Mouse (Mus musculus) layer of hippocampus, postnatal 14 days (tissue): ENCODE data around the gene Thap4. TPM values are rescaled to one million over a fixed set of nuclear protein-coding genes. Genes with fewer than 3 reads are reported as not detected.

Experiments used
- DNase-seq, 2 experiments: peaks; one replicate each; pipeline ENCODE4 v3.0.0; 2021 to 2022; ENCODE audit warnings: low spot score in 2 of 2, mixed read lengths in 1 of 2
- total RNA-seq, 2 experiments: library from RNA; stranded (reverse); gene quantifications; 2 replicates each; pipeline ENCODE4 v1.2.3; 2021

Gene Thap4
- total RNA-seq, 2 experiments from 2014 or later = 30.9 to 31.7 TPM

- no peak for DNase-seq
These were observed 6.1 kb downstream of the Thap4 start for GRCm38 (mm10) chr1:93748539-93748938.

DNA sequence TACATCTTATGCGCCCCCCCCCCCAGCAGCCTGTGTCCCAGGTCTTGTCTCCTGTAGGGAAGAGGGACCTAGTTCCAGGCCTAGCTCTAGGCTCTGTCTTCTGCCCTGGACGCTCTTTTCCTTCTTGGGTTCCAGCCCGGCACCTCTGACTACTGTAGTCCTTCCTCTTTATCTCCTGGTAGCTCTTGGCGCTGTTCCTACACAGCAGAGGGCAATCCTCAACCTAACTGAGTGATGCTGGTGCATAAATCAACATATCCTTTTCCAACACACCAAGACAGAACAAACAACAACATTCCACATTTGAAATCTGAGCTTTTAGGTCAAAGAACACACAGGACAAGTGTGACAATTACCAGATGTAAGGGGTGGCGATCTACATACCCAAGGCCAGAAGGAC is 8.5 kb downstream of the Thap4 start:
- DNase-seq = no peak

DNA sequence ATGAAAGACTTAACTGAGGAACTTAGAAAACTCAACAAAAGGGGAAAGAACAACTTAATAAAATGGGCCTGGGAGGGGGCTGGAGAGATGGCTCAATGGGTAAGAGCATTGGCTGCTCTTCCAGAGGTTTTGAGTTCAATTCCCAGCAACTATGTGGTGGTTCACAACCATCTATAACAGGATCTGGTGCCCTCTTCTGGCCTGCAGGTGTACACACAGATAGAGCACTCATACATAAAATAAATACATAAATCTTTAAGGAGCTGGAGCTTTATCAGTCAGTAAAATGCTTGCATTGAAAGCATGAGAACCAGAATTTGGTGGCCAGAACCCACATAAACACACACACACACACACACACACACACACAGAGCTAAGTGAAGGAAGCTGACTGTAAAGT is 11.8 kb downstream of the Thap4 start:
- no peak for DNase-seq

DNA sequence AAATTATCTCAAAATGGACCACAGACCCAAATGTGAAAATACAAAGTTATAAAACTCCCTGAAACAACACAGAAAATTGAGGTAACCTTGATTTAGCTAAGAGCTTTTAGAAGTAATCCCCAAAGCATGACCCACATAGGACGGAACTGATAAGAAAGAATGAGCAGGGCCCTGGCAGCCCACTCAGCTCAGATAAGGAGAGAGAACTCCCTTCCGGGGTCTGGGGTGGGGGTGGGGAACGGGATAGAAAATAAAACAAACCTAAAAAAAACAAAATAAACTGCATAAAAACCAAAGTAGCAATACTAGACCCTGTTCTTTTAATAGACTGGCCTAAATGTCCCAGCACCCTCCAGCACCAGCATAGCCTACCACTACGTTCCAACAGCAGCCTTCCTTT is 12.7 kb downstream of the Thap4 start:
- no peak for DNase-seq

DNA sequence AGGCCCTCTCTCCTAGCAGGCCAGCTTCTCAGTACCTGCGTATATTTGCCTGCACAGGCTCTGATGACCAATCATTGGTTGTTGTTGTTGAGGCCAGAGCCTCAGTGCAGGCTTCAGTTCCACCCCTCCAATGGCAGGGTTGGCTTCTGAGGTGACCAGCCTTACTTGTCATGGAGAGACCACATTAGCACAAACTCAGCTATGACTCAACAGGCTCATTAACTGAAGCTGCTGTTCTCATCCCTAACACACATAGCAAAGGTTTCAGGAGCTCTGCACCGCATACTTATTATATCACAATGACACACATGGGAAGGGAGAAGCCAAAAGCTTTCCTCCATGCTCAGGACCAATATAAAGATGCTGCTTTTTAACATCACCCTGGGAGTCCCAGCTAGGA is 14.0 kb downstream of the Thap4 start:
- no peak for DNase-seq

DNA sequence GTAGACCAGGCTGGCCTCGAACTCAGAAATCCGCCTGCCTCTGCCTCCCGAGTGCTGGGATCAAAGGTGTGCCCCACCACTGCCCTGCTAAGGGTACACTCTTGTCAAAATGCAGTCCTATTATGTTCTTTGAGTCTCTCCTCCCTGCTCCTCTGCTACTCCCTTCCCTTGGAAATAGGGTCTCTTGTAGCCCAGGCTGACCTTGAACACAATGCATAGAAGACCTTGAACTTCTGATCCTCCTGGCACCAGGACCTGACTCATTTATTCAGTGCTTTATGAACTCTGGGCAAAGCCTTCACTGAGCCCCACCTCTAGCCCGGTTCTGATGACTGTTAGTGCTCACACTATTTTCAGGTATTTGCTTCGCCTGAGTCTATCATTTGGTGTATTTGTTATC is 17.0 kb downstream of the Thap4 start:
- DNase-seq = no peak

DNA sequence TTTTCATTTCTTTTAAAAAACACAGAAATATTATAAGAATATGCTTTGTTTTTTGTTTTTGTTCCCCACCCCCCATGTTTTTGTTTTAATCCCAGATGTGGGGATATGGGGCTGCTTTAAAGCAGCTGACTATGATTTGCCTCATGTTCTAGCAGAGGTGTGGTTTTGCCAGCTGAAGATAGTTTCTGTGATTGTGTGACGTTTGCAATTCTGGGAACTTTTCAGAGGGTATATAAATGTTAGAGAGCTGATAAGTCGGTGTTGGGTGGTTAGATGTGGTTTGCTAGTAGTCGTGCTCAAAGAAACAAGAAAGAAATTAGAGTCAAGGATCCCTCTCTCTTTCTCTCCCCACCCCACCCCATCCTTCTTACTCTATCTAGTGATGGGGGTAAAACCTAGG is 18.8 kb downstream of the Thap4 start:
- DNase-seq = no peak

DNA sequence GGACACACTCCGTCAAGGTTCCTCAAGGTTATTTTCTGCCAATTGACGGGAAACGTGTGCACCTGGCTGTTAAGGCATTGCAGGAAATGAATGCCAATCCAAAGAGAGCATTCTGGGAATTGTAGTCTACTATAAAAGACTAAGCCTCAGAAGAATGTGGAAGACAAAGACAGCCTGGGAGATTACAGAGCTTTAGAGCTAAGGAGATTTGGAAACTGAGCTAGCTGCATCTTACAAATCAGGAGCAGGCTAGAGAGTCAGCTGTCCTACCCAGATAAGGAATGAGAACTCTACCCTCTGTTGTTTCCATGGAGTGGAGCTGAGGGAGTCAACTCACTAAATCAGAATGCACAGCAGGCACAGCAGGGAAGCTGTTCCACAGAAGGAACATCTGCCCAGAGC is 22.8 kb downstream of the Thap4 start:
- peak in 1 of 2 experiments; percentile 19 for DNase-seq

DNA sequence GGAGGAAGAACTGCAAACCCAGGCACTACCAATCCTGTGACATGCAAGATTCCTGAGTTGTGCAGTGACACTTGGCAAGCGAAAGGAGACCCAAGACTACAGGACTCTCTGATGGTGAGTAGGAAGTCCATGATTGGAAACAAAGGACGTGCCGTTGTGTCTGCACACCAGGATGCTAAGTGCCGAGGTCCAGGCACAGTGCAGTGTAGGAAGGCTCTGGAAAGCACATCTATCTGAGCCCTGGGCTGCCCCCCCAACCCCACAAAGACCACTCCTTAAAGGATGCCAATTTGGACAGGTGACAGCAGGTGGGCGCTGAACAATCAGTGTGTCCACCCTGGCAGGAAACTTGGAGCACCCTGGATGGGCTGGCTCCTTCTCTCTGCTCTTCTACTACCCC is 23.6 kb downstream of the Thap4 start:
- no peak for DNase-seq

DNA sequence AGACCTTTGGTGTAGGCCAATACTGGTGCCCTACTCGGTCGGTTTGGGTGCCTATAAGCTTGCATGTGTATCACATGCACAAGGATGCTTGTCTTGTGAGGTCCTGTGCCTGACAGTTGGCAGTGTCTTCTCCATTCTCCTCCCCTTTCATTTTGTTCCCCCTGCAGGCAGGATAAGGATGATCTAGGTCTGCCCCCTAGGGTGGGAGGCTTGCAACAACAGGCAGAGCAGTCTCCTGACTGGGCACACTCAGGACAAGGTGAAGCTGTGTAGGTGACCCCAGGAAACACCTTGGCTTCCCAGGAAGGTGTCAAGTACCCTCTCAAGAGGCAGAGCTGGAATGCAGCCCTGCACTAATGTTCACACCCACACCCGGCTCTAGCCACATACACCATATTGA is 27.7 kb downstream of the Thap4 start:
- DNase-seq = peak; percentile 21 to 34

DNA sequence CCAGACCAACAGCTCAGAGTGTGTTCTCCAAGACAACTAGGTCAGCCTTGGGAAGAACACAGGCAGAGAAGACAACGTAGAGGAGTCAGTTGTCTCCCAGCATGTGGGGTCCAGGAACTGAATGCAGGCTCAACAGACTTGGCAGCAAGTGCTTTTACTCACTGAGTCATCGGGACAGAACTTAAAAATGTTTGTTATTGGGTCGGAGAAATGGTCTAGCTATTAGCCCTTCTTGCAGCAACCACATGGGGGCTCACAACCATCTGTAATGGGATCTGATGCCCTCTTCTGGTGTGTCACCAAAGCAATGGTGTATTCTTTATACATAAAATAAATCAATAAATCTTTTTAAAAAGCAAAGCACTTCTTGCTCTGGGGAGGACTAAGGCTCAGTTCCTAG is 28.5 kb downstream of the Thap4 start:
- no peak for DNase-seq

GRCm38 (mm10) chr1:93725665-93726064 is 29.0 kb downstream of the Thap4 start:
- DNase-seq = no peak

DNA sequence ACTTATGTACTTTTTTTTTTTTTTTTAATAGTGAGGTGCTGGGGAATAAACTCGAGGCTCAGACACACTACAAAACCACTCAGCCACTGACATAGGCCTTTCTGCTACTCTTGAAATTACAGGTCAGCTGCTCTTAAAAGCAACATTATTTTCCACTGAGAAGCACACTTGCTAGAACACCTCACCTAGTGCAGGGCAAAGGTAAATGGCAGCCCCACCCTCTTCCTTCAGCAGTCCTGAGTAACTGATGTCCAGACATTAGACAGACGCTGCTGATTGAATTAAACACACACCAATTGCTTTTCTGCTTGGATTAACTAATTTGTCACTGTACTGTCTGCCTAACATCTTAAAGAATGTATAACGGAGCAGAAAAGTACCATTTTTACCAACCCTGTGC is 30.0 kb downstream of the Thap4 start:
- no peak for DNase-seq

DNA sequence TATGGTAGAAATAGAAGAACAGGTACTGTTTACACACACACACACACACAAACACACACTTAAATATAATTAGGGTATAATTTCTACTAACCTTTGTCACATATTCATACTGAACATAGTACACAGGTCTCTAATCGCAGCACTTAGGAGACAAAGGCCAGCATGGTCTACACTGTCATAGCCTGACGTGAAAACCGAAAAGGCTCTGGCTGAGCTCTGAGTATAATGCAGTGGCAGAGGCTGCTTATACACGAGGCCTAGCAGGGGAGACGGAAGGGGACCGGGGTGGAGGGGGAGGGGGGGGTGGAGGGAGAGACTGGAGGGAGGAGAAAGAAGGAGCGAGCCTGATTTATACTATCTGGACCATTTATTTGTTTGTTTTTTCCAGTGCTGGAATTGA is 33.1 kb downstream of the Thap4 start:
- DNase-seq = no peak

DNA sequence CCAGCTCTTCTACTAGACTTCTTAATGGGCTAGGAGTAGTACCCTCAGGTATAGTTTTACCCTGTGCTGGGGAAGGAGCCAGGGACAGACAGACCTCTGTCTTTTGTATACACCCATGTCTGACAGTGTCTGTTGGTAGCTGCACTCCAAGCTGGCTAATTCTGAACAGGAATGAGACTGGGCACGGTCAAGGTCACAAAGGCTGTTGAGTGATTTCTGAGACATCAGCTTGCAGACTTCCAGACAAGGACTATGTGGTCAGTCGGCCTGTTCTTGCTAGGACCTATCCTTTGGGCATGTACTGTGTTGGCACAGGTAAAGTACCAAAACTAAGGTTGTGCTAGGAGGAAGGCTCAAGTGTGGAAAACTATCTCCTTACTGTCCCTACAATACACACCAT is 38.5 kb downstream of the Thap4 start:
- DNase-seq = no peak

- DNase-seq = no peak
These were observed 49.3 kb downstream of the Thap4 start for GRCm38 (mm10) chr1:93705389-93705788.

GRCm38 (mm10) chr1:93704341-93704740 is 50.3 kb downstream of the Thap4 start:
- no peak for DNase-seq

GRCm38 (mm10) chr1:93703472-93704048 is 51.1 kb downstream of the Thap4 start:
- DNase-seq = no peak

DNA sequence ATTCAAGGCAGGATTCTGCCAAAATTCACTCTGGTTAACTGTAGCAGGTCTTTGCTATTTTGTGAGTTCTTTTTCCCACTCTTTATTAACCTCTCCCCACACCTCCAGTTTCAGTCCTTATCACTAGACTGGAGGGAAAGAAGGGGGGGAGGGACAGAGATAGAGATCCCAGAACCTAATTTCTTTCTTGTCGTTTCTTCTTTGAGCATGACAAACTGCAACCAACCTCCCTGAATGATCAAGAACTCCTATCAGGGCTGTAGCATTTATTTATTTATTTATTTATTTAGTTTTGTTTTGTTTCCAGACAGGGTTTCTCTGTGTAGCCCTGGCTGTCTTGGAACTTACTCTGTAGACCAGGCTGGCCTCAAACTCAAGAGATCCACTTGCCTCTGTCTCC is 52.6 kb downstream of the Thap4 start:
- no peak for DNase-seq

- DNase-seq = peak in 1 of 2 experiments; percentile 50
These were observed 55.5 kb downstream of the Thap4 start for GRCm38 (mm10) chr1:93699159-93699558.

DNA sequence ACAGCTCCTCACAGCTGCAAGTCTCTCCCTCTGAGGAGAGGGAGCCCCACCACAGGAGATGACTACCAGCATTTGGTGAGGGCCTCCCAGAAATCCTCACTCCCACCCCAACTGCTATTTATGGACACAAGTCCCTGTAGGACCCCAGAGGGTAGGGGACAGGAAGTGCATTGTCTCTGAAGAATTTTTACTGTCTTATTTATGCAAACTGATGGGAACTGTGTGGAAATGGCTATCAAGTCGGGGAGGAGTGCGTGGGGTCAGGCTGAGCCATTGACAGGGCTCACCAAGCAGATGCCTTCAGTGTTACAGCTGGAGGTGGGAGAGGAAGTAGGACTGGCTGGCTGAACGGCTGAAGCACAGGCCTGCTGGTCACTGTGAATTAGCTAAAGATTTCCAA is 57.3 kb downstream of the Thap4 start:
- no peak for DNase-seq

DNA sequence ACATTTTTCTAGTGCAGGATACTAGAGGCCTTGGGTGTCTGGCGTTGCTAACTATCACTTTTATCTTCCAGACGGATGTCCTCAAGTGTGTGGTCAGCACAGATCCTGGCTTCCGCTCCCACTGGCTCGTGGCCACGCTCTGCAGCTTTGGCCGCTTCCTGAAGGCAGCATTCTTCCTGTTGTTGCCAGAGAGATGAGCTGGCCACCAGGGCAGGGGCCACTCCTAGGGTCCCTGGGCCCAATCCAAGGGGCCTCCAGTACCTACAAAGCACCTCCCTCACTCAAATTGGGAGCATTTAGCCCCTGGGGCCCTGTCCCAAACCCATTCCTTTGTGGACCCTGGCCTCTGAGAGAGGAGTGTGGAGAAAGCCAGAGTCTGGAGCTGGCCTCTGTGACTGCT is 59.7 kb downstream of the Thap4 start:
- DNase-seq = no peak

DNA sequence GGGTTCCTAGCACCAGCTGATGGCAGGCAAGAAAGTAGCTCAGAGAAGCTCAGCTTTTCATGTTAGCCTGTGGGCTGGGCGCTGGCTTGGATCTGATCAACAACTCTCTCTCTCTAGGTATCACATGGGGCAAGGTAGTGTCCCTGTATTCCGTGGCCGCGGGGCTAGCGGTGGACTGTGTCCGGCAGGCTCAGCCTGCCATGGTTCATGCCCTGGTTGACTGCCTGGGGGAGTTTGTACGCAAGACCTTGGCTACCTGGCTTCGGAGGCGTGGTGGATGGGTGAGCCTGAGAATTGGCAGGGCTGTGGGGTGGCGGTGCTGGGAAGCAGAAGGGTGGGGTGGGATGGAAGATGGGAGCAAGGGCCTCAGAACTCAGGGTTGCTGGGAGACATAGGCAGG is 60.7 kb downstream of the Thap4 start:
- DNase-seq = no peak

- DNase-seq = no peak
These were observed 61.2 kb downstream of the Thap4 start for GRCm38 (mm10) chr1:93693502-93693901.
